Mouse (Mus musculus) liver, embryonic 15.5 days (tissue): ENCODE measurements around the gene Eci2. TPM values are rescaled to one million over a fixed set of nuclear protein-coding genes. Genes with fewer than 3 reads are reported as not detected.
A peak's percentile ranks its signal among the peaks of the same experiment; 100 is the strongest.
"Not testable (repeated sequence)": the region's sequence is repeated elsewhere in the genome, so short reads cannot be mapped to it uniquely, and the experiment has no call there.

ENCODE experiments used
- ATAC-seq: fragments of 200-750 bp; cut with Nextera tagmentation; 2 replicates; pipeline ENCODE4 v1.8.0; 2017; ENCODE audit warnings: moderate number of reproducible peaks, mild to moderate bottlenecking, moderate library complexity; ENCODE audit not compliant: insufficient read depth
- H3K27ac ChIP-seq: fragments of 300-500 bp; sonication (generic); replicated peaks from 2 replicates; pipeline ENCODE4 v1.5.1; 2015; ENCODE audit warnings: mild to moderate bottlenecking, inconsistent platforms
- H3K27me3 ChIP-seq: fragments of 300-500 bp; sonication (generic); 2 replicates; pipeline ENCODE4 v1.6.1; 2015; ENCODE audit warnings: mild to moderate bottlenecking, inconsistent platforms
- H3K36me3 ChIP-seq: fragments of 300-500 bp; sonication (generic); replicated peaks from 2 replicates; pipeline ENCODE4 v1.6.1; 2015; ENCODE audit warnings: moderate library complexity, mild to moderate bottlenecking, inconsistent platforms
- H3K4me1 ChIP-seq: fragments of 300-500 bp; sonication (generic); replicated peaks from 2 replicates; pipeline ENCODE4 v1.6.1; 2015; ENCODE audit warnings: inconsistent platforms
- H3K4me2 ChIP-seq: fragments of 300-500 bp; sonication (generic); 2 replicates; pipeline ENCODE4 v1.6.1; 2015; ENCODE audit warnings: moderate library complexity, mild to moderate bottlenecking, inconsistent platforms
- H3K4me3 ChIP-seq: fragments of 300-500 bp; sonication (generic); replicated peaks from 2 replicates; pipeline ENCODE4 v1.5.1; 2015; ENCODE audit warnings: mild to moderate bottlenecking, inconsistent platforms
- H3K9ac ChIP-seq: fragments of 300-500 bp; sonication (generic); 2 replicates; pipeline ENCODE4 v1.6.1; 2015; ENCODE audit warnings: moderate library complexity, mild to moderate bottlenecking, inconsistent platforms
- H3K9me3 ChIP-seq: fragments of 300-500 bp; sonication (generic); replicated peaks from 2 replicates; pipeline ENCODE4 v1.6.1; 2016; ENCODE audit warnings: inconsistent platforms
- WGBS: fragments of 180-500 bp; shearing (Covaris S2); methylation state at CpG from one replicate; pipeline ENCODE4 v1.1.7; 2015; ENCODE audit warnings: mixed read lengths; ENCODE audit not compliant: insufficient replicate concordance; 5-methylcytosine and 5-hydroxymethylcytosine counted together
- polyA plus RNA-seq: library from polyadenylated mRNA; unstranded; fragments of >200 nt; fragmentation: Nextera tagmentation; extraction: Ambion mirVana; gene quantifications from 2 replicates; pipeline ENCODE4 v1.2.1, GENCODE M21; 2015

Eci2 gene
- polyA plus RNA-seq, 1 experiment from 2014 or later: 46.1 TPM

- H3K27me3 ChIP-seq: no peaks in the 10 kb centered on the region
- H3K4me3 ChIP-seq: no peak overlapping the region
- no peaks in the 10 kb centered on the region for H3K4me1 ChIP-seq
- H3K36me3 ChIP-seq: no peaks in the 10 kb centered on the region
- 55% methylated on average over 7 of the region's 7 CpGs for WGBS
- no peak overlapping the region for H3K9ac ChIP-seq
- no peak overlapping the region for H3K27ac ChIP-seq
- no peaks in the 10 kb centered on the region for H3K9me3 ChIP-seq
- no peak overlapping the region for H3K4me2 ChIP-seq
- ATAC-seq: no peak
These were observed 4.2 kb upstream of the Eci2 start for GRCm38 (mm10) chr13:35030979-35031683.

DNA sequence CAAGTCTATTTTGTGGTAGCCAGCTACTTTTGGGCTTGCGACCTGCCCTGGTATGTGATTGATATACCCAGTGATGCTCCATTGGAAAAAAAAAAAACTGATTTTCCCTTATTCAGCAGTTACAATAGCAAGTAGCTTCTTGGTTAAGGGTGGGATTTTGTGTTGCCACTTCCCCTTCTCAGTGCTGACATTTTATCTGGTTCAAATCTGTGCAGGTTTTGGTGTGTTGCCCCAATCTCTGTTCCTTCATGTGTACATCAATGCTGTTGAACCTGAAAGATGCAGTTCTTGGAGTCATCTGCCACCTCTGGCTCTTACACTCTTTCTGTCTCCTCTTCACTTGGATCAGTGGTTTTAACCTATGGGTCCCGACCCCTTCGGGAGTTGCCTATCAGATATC is 1.5 kb upstream of the Eci2 start:
- no peak for ATAC-seq
- no peaks in the 10 kb centered on the region for H3K36me3 ChIP-seq
- no peak overlapping the region for H3K27ac ChIP-seq
- H3K9ac ChIP-seq: no peak overlapping the region
- no peak overlapping the region for H3K4me2 ChIP-seq
- no peaks in the 10 kb centered on the region for H3K9me3 ChIP-seq
- no peaks in the 10 kb centered on the region for H3K4me1 ChIP-seq
- H3K27me3 ChIP-seq: no peaks in the 10 kb centered on the region
- WGBS: 63% methylated on average over 3 of the region's 3 CpGs
- no peak overlapping the region for H3K4me3 ChIP-seq

GRCm38 (mm10) chr13:35023401-35023800 is 3.5 kb downstream of the Eci2 start:
- not testable (repeated sequence) for H3K4me2 ChIP-seq, ATAC-seq, H3K36me3 ChIP-seq, H3K4me3 ChIP-seq, H3K9me3 ChIP-seq, H3K27me3 ChIP-seq, H3K27ac ChIP-seq, H3K9ac ChIP-seq
- 30% methylated on average over 1 of the region's 1 CpGs for WGBS
- peaks cover 13% of the 10 kb centered on the region for H3K4me1 ChIP-seq

GRCm38 (mm10) chr13:35020383-35020782 is 6.5 kb downstream of the Eci2 start:
- no peaks in the 10 kb centered on the region for H3K27me3 ChIP-seq
- no peak for ATAC-seq
- H3K9me3 ChIP-seq: no peaks in the 10 kb centered on the region
- no peak overlapping the region for H3K4me2 ChIP-seq
- no peak overlapping the region for H3K9ac ChIP-seq
- WGBS: 57% methylated on average over 3 of the region's 3 CpGs
- peaks cover 20% of the 10 kb centered on the region for H3K4me1 ChIP-seq
- H3K27ac ChIP-seq: no peak overlapping the region
- no peak overlapping the region for H3K4me3 ChIP-seq
- no peaks in the 10 kb centered on the region for H3K36me3 ChIP-seq

- Histone ChIP-seq H3K4me3 (no peak overlapping the region), H3K9ac (no peak overlapping the region), H3K27ac (0 out of 2 replicates have a peak overlapping the region, but pooled peaks have one; percentile 51), H3K27me3 (no peaks in the 10 kb centered on the region), H3K36me3 (no peaks in the 10 kb centered on the region), H3K4me2 (peak overlapping the region; percentile 27; the same call in 1 of the 2 replicates), H3K9me3 (no peaks in the 10 kb centered on the region), H3K4me1 (peaks cover 20% of the 10 kb centered on the region)
- peak; percentile 83 for ATAC-seq
- 36% methylated on average over 7 of the region's 7 CpGs for WGBS
These were observed 7.9 kb downstream of the Eci2 start for GRCm38 (mm10) chr13:35018866-35019536.

GRCm38 (mm10) chr13:35017392-35017791 is 9.5 kb downstream of the Eci2 start:
- peak; percentile 40; the same call in 1 of the 2 replicates for ATAC-seq
- H3K27ac ChIP-seq: no peak overlapping the region

DNA sequence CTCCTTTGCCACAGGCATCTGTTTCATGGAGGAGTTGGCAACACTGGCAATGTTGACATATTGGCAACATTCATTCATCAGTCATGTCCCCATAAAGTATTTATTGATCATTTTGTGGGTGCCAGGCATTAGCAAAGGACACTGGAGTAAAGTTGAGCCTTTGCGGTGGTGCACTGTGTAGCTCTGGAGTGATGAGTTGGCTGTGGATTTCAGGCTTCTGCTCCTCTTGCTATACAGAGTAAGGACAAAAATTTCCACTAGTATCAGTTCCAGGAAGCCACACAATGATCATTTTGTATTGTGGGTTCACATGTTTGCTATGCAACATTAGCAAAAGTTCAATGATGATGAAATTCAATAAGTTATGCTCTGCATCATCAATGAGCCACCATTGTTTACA is 10.8 kb downstream of the Eci2 start:
- peaks cover 20% of the 10 kb centered on the region for H3K4me1 ChIP-seq
- H3K27ac ChIP-seq: no peak overlapping the region
- H3K36me3 ChIP-seq: no peaks in the 10 kb centered on the region
- no peaks in the 10 kb centered on the region for H3K27me3 ChIP-seq
- H3K9ac ChIP-seq: no peak overlapping the region
- WGBS: 88% methylated on average over 1 of the region's 1 CpGs
- no peak overlapping the region for H3K4me3 ChIP-seq
- no peak overlapping the region for H3K4me2 ChIP-seq
- no peaks in the 10 kb centered on the region for H3K9me3 ChIP-seq
- no peak for ATAC-seq

More at GRCm38 (mm10) chr13:35017392-35017791, 9.5 kb downstream of the Eci2 start:
- H3K4me1 ChIP-seq: peaks cover 20% of the 10 kb centered on the region
- no peaks in the 10 kb centered on the region for H3K36me3 ChIP-seq
- no peak overlapping the region for H3K4me3 ChIP-seq
- no peak overlapping the region for H3K4me2 ChIP-seq
- no peak overlapping the region for H3K9ac ChIP-seq
- WGBS: 42% methylated on average over 6 of the region's 6 CpGs
- H3K27me3 ChIP-seq: no peaks in the 10 kb centered on the region
- H3K9me3 ChIP-seq: no peaks in the 10 kb centered on the region

DNA sequence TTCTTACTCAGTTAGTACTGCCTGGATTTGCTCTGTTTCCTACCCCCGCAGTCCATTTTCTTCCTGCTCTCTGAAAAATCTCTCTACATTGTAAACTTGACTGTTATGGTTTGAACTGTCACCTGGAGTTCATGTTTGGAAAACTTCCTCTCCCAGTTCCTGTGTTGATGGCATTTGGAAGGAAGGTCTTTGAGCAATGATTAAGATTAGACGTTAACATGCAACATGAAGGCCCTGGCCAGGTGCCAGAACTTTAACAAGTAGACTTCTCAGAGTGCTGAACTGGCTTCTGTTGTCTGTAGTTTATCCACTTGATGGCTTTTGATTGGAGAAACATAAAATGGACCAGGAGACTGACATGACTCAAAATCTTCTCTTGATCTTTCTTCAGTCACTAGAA is 31.0 kb downstream of the Eci2 start:
- Histone ChIP-seq H3K27me3 (no peaks in the 10 kb centered on the region), H3K4me1 (peaks cover 34% of the 10 kb centered on the region), H3K9ac (no peak overlapping the region), H3K4me2 (no peak overlapping the region), H3K27ac (no peak overlapping the region), H3K36me3 (no peaks in the 10 kb centered on the region), H3K4me3 (no peak overlapping the region), H3K9me3 (no peaks in the 10 kb centered on the region)
- 79% methylated on average over 2 of the region's 2 CpGs for WGBS
- no peak for ATAC-seq

- peak overlapping the region; percentile 80 for H3K4me2 ChIP-seq
- H3K4me3 ChIP-seq: peak overlapping the region; percentile 70
- H3K36me3 ChIP-seq: peaks cover 10% of the 10 kb centered on the region; the same call in 1 of the 2 replicates
- no peaks in the 10 kb centered on the region for H3K27me3 ChIP-seq
- peak; percentile 97 for ATAC-seq
- 1% methylated on average over 33 of the region's 33 CpGs for WGBS
- peaks cover 34% of the 10 kb centered on the region for H3K4me1 ChIP-seq
- no peaks in the 10 kb centered on the region for H3K9me3 ChIP-seq
- peak overlapping the region; percentile 73 for H3K27ac ChIP-seq
- H3K9ac ChIP-seq: peak overlapping the region; percentile 69
These were observed 32.7 kb downstream of the Eci2 start for GRCm38 (mm10) chr13:34993983-34994811.

GRCm38 (mm10) chr13:34993595-34993982 is 33.3 kb downstream of the Eci2 start:
- peak overlapping the region; percentile 70 for H3K4me3 ChIP-seq
- H3K4me2 ChIP-seq: peak overlapping the region; percentile 80
- peak overlapping the region; percentile 73 for H3K27ac ChIP-seq
- peak overlapping the region; percentile 69 for H3K9ac ChIP-seq
- under 1% methylated on average over 22 of the region's 22 CpGs for WGBS
- H3K9me3 ChIP-seq: no peaks in the 10 kb centered on the region
- H3K36me3 ChIP-seq: peaks cover 14% of the 10 kb centered on the region
- ATAC-seq: peak; percentile 68
- H3K4me1 ChIP-seq: peaks cover 34% of the 10 kb centered on the region
- H3K27me3 ChIP-seq: no peaks in the 10 kb centered on the region

GRCm38 (mm10) chr13:34993085-34993484 is 33.8 kb downstream of the Eci2 start:
- ATAC-seq: no peak
- Histone ChIP-seq H3K9ac (peak overlapping the region; percentile 69; the same call in 1 of the 2 replicates), H3K4me2 (peak overlapping the region; percentile 80), H3K27me3 (no peaks in the 10 kb centered on the region), H3K36me3 (peaks cover 19% of the 10 kb centered on the region), H3K4me3 (peak overlapping the region; percentile 70), H3K9me3 (no peaks in the 10 kb centered on the region), H3K4me1 (peaks cover 34% of the 10 kb centered on the region), H3K27ac (no peak overlapping the region)
- 57% methylated on average over 4 of the region's 4 CpGs for WGBS
